Mouse (Mus musculus): ENCODE data around the gene Fibcd1. TPM values are rescaled to one million over a fixed set of nuclear protein-coding genes. Genes with fewer than 3 reads are reported as not detected.

Gene Fibcd1
- polyA plus RNA-seq, 1 experiment from 2014 or later = not detected

GRCm38 (mm10) chr2:31769115-31769514, 76.7 kb downstream of the Fibcd1 start:
- peak overlapping the region; percentile 90 for H3K27ac ChIP-seq (ENCODE audit: low read length)
- peak overlapping the region; percentile 20 for H3K4me3 ChIP-seq (ENCODE audit: low read length)
- H3K9ac ChIP-seq (ENCODE audit: low read length) = peak overlapping the region; percentile 59
- 26% methylated on average over 4 of the region's 4 CpGs for WGBS
- peak overlapping the region; percentile 49 for H3K4me2 ChIP-seq (ENCODE audit: low read depth, low read length)
- H3K4me1 ChIP-seq (ENCODE audit: control insufficient read depth, insufficient read depth, low read length) = peaks cover 84% of the 10 kb centered on the region
- no peaks in the 10 kb centered on the region for H3K36me3 ChIP-seq (ENCODE audit: control insufficient read depth, insufficient read depth)
- H3K27me3 ChIP-seq (ENCODE audit: control insufficient read depth, insufficient read depth, low read length) = no peaks in the 10 kb centered on the region
- H3K9me3 ChIP-seq (replicated peaks; ENCODE audit: control insufficient read depth, low read length) = no peaks in the 10 kb centered on the region
- no peak for ATAC-seq (replicated peaks; ENCODE audit: extremely low read depth, insufficient read depth, low FRiP score)

GRCm38 (mm10) chr2:31767815-31768214, 78.0 kb downstream of the Fibcd1 start:
- ATAC-seq (replicated peaks; ENCODE audit: extremely low read depth, insufficient read depth, low FRiP score) = no peak
- H3K27me3 ChIP-seq (ENCODE audit: control insufficient read depth, insufficient read depth, low read length) = no peaks in the 10 kb centered on the region
- no peak overlapping the region for H3K4me3 ChIP-seq (ENCODE audit: low read length)
- no peak overlapping the region for H3K9ac ChIP-seq (ENCODE audit: low read length)
- peaks cover 88% of the 10 kb centered on the region for H3K4me1 ChIP-seq (ENCODE audit: control insufficient read depth, insufficient read depth, low read length)
- no peaks in the 10 kb centered on the region for H3K36me3 ChIP-seq (ENCODE audit: control insufficient read depth, insufficient read depth)
- no peak overlapping the region for H3K4me2 ChIP-seq (ENCODE audit: low read depth, low read length)
- H3K9me3 ChIP-seq (replicated peaks; ENCODE audit: control insufficient read depth, low read length) = no peaks in the 10 kb centered on the region
- 63% methylated on average over 4 of the region's 4 CpGs for WGBS
- peak overlapping the region; percentile 34; the same call in 1 of the 2 replicates for H3K27ac ChIP-seq (ENCODE audit: low read length)

DNA sequence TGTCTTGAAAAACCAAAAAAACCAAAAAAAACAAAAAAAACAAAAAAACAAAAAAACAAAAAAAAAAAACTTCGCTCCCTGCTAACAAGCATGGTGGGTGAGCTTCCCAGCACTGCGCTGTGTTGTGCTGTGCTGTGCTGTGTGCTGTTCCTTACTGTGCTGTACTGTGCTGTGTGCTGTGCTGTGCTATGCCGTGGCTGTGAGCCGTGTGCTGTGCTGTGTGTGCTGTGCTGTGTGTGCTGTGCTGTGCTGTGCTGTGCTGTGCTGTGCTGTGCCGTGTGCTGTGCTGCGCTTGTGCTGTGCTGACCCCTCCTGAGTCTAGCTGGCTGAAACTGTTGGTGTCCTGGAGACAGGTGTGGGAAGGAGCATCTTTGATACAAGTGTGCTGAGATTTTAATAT, 78.7 kb downstream of the Fibcd1 start:
- Histone ChIP-seq H3K4me2 (ENCODE audit: low read depth, low read length) (no peak overlapping the region), H3K9me3 (replicated peaks; ENCODE audit: control insufficient read depth, low read length) (no peaks in the 10 kb centered on the region), H3K9ac (ENCODE audit: low read length) (no peak overlapping the region), H3K27ac (ENCODE audit: low read length) (no peak overlapping the region), H3K27me3 (ENCODE audit: control insufficient read depth, insufficient read depth, low read length) (no peaks in the 10 kb centered on the region), H3K4me3 (ENCODE audit: low read length) (no peak overlapping the region), H3K4me1 (ENCODE audit: control insufficient read depth, insufficient read depth, low read length) (peaks cover 93% of the 10 kb centered on the region), H3K36me3 (ENCODE audit: control insufficient read depth, insufficient read depth) (no peaks in the 10 kb centered on the region)
- WGBS = 92% methylated on average over 6 of the region's 6 CpGs
- ATAC-seq (replicated peaks; ENCODE audit: extremely low read depth, insufficient read depth, low FRiP score) = no peak

Other genes with a start within 250 kb of the Fibcd1 start
- gene Prdm12, start 206.0 kb downstream of the Fibcd1 start, polyA plus RNA-seq (2015; fragmentation: Nextera tagmentation; extraction: Ambion mirVana) = not detected in 2 replicates
- gene Exosc2, start 175.3 kb downstream of the Fibcd1 start, polyA plus RNA-seq (2015; fragmentation: Nextera tagmentation; extraction: Ambion mirVana) = 37.3 and 42.0 TPM in 2 replicates
- gene Abl1, start 157.6 kb downstream of the Fibcd1 start, polyA plus RNA-seq (2015; fragmentation: Nextera tagmentation; extraction: Ambion mirVana) = 24.0 and 29.8 TPM in 2 replicates
- 0.14 and 0.22 TPM in 2 replicates for gene Qrfp, start 35.4 kb downstream of the Fibcd1 start, polyA plus RNA-seq (2015; fragmentation: Nextera tagmentation; extraction: Ambion mirVana)
- 0.41 and 0.55 TPM in 2 replicates for gene Lamc3, start 41.3 kb upstream of the Fibcd1 start, polyA plus RNA-seq (2015; fragmentation: Nextera tagmentation; extraction: Ambion mirVana)
- 50.7 and 55.4 TPM in 2 replicates for gene Aif1l, start 104.1 kb upstream of the Fibcd1 start, polyA plus RNA-seq (2015; fragmentation: Nextera tagmentation; extraction: Ambion mirVana)
- 51.6 and 54.1 TPM in 2 replicates for gene Nup214, start 128.4 kb upstream of the Fibcd1 start, polyA plus RNA-seq (2015; fragmentation: Nextera tagmentation; extraction: Ambion mirVana)
- gene Fam78a, start 238.9 kb upstream of the Fibcd1 start, polyA plus RNA-seq (2015; fragmentation: Nextera tagmentation; extraction: Ambion mirVana) = 27.6 and 30.1 TPM in 2 replicates
- gene Plpp7, start 249.5 kb upstream of the Fibcd1 start, polyA plus RNA-seq (2015; fragmentation: Nextera tagmentation; extraction: Ambion mirVana) = 19.7 and 21.4 TPM in 2 replicates